Mouse (Mus musculus) thymus, postnatal 0 days (tissue): ENCODE data around the gene Cldn10. TPM values are rescaled to one million over a fixed set of nuclear protein-coding genes. Genes with fewer than 3 reads are reported as not detected.
"Not testable (repeated sequence)": the region's sequence is repeated elsewhere in the genome, so short reads cannot be mapped to it uniquely, and the experiment has no call there.

Source experiments
- DNase-seq: peaks from one replicate; pipeline ENCODE4 v3.0.0-alpha.2; 2015; ENCODE audit warnings: low spot score
- polyA plus RNA-seq: library from polyadenylated mRNA; unstranded; fragments of >200 nt; fragmentation: Nextera tagmentation; extraction: Ambion mirVana; gene quantifications from 2 replicates; pipeline ENCODE4 v1.2.1, GENCODE M21; 2015

Gene Cldn10
- 1.7 TPM in 2 replicates for polyA plus RNA-seq

GRCm38 (mm10) chr14:118787621-118788020 is at the start of gene Cldn10:
Cldn10 (plus strand) TSS chr14:118787908.
- DNase-seq: no peak

DNA sequence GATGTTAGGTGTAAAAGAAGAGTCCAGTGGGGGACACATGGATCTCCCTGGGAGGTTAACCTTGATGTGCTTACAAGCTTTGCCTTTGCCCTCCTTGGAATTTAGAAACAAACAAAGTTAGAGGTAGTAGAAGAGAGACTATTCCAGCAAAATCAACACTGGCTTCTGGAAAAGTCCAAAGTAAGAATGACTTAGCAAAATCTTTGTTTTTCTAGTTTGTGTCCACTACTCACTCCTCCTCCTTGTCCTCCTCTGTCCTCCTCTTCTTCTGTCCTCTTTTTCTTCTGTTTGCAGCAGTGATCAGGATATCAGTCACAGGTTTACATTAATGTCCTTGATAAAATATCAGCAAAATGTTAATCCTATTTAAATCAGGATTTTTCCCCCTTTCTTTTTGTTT is 45.9 kb upstream of the Cldn10 start:
- DNase-seq: no peak

GRCm38 (mm10) chr14:118742862-118743261 is 44.8 kb upstream of the Cldn10 start:
- no peak for DNase-seq

- DNase-seq: no peak
Measured at GRCm38 (mm10) chr14:118749068-118749467, 38.6 kb upstream of the Cldn10 start.

- DNase-seq: no peak
Measured at GRCm38 (mm10) chr14:118749715-118750114, 38.0 kb upstream of the Cldn10 start.

DNA sequence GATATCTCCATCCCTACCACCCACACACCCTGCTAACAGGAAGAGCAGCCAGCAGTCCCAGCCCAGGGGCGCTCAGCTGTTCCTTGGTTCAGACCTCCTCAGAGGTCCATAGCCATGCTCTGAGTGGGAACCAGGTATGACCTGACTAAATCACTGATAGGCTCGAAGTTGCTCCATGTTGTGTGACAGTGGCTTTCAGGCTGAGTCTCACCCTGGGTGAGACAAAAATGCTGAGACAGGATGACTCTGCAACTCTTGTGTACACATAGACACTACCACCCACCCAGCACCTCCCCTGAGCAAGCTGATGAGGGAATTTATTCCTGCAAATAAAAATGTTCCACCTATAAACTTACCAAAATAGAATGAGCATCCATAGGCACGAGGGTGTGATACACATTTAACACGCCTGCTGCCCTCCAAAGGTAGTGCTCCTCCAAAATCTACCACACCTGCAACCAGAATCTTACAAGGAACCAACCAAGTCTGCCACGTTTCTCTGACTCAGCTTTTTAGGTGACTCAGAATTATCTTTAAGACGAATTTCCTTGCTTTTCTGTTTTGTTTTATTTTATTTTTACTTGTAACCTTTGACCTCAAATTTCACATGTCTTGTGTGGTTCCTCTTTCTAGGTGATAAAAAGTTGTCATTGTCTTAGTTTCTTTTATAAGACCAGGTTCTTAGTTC is 37.1 kb upstream of the Cldn10 start:
- DNase-seq: no peak

DNA sequence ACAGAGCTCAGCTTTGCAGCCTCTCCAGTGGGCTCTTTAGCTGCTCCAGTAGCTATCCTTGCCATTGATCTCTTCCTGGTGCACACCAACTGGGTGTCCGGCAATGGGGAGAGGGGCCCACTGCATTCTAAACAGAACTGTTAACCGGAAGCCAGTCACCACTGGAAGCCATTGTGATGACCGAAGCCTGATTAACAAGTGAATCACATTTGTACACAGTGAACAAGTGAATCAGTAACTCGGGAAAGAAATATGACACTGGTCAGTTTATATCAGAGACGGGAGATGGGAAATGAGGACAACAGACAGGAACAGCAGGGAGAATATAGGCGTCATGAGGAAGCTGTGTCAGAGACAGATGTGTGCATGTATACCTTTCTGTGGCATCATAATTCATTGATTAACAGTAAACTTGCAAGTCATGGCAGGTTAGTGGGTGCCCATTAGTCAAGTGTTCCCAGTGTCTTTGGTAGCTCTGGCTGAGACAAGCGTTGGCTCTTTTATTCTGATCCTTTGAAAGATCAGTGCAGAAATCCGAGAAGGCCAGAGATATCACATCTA is 36.4 kb upstream of the Cldn10 start:
- DNase-seq: no peak

- DNase-seq: no peak
Measured at GRCm38 (mm10) chr14:118756015-118756414, 31.7 kb upstream of the Cldn10 start.

DNA sequence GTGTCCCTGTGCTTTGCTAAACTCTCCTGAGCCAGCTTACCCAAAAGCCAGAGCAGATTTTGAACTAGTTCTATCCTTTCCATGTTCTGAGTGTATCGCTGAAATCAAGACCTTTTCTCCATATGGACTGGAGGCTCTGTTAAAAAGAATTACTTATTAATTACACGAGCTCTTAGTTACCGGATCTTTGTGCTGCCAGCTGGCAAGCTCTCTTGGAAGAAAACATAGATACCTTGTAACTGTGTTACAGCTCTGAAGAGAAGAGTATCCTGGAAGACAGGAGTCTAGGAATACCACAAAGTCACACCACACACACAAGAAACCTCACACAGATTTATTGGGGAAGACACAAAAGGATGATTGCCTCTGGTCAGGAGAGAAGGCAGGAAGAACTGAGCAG is 31.1 kb upstream of the Cldn10 start:
- DNase-seq: no peak

- not testable (repeated sequence) for DNase-seq
Measured at GRCm38 (mm10) chr14:118763362-118763761, 24.3 kb upstream of the Cldn10 start.

- no peak for DNase-seq
Measured at GRCm38 (mm10) chr14:118763917-118764495, 23.7 kb upstream of the Cldn10 start.

- DNase-seq: no peak
Measured at GRCm38 (mm10) chr14:118765306-118765705, 22.4 kb upstream of the Cldn10 start.

GRCm38 (mm10) chr14:118765951-118766350 is 21.8 kb upstream of the Cldn10 start:
- no peak for DNase-seq

GRCm38 (mm10) chr14:118766368-118766767 is 21.3 kb upstream of the Cldn10 start:
- DNase-seq: no peak

DNA sequence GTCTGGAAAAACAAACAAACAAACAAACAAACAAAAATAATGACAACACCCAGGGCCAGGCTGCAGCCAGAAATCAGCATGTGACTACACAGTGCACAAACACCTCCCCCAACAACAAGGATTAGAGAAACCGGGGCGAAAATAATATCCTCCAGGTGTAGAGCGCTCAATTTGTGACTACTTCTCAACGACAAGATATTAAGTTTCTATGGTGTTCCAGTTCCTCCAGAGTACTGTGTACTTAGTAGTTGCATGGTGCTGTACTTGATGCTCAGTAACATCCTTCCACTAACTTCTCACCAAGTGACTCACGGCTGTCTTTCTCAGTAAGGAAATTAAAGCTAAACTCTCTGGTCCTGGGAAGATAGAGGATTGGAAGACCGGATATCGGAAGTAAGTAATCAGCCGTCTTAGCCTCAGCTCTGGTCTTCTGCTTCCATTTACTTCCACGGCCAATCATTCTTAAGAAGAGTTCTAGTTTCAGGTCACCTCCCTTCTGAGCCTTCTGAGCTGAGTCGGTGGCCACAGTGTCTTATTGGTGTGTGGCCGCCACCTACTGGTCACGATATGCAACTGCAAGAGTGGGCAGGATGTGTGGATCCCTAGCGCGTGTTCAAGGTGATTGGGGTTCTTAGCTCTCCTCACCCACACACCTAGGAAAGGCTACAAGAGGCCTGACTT is 19.9 kb upstream of the Cldn10 start:
- peak; percentile 85 for DNase-seq

- no peak for DNase-seq
Measured at GRCm38 (mm10) chr14:118768354-118768713, 19.4 kb upstream of the Cldn10 start.

DNA sequence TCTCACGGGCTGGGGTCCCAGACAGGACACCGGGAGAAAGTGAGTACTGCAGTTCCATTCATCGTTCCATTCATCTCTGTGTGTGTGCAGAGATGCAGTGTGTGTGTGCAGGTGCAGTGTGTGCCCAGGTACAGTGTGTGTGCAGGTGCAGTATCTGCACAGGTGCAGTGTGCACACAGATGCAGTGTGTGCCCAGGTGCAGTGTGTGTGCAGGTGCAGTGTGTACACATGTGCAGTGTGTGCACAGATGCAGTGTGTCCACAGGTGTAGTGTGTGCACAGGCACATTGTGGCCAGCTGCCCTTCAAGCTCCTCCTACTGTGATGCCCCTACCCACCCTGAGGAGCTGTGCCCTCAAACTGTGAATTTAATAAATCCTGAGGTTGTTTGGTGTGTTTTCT is 14.0 kb upstream of the Cldn10 start:
- no peak for DNase-seq

DNA sequence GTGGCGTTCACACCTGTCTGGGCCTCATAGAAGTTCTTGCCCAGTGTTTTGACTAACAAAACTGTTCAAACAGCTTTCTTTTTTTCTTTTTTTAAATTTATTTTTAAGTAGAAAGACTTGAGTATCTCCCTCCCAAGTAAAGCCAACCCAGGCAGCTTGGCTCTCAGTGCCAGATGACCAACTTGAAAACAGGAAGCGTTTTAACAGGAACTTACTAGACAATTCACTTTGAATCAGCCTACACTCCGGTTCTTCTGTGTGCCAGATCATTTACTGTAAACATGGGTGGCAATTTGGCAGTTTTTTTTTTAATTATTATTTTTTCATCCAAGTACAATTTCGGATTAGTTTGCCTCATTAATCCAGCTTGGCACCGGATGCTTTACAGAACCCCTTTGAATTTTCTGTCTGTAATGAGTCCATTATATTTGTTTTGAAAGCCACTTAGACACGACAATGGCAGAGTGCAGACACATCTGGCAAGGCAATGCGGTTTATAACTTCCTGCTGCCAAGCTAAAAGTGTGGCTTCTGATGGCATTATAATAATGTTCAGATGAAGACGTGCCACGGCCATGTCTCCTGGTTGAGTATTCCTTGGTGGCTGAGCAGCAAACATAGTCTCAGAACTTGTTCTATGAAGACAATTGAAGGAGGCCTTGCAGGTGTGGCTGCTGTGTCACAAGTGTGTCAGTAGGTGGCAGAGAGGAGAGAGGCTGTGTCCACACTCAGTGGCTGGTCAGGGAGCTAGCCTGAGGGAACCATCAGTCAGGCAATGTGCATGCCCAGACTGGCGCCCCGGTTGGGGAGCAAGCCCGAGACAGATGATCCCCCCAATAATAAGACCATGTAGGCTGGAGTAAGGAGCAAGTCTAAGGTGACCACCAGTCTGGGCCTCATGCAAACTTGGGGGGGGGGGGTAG is 12.9 kb upstream of the Cldn10 start:
- no peak for DNase-seq

DNA sequence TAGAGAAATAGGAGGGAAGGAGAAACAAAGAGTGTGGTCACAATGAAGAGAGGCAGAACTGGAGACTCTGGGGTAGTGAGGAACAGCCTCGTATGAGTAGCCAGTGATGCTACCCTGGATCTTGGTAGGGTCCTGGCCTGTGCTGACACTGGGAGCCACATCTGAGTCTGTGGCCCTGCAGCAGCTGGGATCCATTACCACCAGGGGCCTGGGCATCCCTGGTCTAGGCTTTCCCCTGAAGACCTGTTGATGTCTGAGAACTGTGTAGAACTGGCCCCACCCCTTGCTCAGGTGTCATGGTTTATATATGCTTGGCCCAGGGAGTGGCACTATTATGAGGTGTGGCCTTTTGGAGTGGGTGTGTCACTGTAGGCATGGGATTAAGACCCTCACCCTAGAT is 12.2 kb upstream of the Cldn10 start:
- DNase-seq: no peak

GRCm38 (mm10) chr14:118776372-118776771 is 11.3 kb upstream of the Cldn10 start:
- DNase-seq: no peak

DNA sequence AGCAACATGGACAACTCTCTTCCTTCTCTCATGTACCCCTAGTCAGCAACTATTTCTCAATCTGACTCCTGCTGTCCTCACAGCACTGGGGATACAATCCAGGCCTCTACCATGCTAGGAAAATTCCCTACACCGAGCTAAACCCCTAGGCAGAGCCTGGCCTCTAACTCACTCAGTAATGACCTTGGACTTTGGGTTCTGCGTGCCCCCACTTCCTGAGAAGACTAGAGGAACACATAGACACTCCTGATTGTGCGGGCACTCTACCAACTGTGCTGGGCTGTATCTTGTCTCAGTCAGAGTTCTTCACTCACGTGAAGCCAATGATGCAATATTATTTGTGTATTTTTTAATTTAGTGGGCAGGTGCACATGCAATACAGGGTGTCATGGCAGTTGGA is 10.2 kb upstream of the Cldn10 start:
- no peak for DNase-seq
